Mouse (Mus musculus) intestine, postnatal 0 days (tissue): ENCODE results near the gene Maats1. TPM values are rescaled to one million over a fixed set of nuclear protein-coding genes. Genes with fewer than 3 reads are reported as not detected.

Source experiments
- ATAC-seq: fragments of 200-750 bp; cut with Nextera tagmentation; 2 replicates; pipeline ENCODE4 v1.8.0; 2017; ENCODE audit warnings: mild to moderate bottlenecking, moderate TSS enrichment, moderate library complexity
- H3K27ac ChIP-seq: fragments of 300-500 bp; sonication (generic); 2 replicates; pipeline ENCODE4 v1.5.1; 2014; ENCODE audit warnings: mild to moderate bottlenecking, low read depth, low read length, moderate library complexity
- H3K27me3 ChIP-seq: fragments of 300-500 bp; sonication (generic); replicated peaks from 2 replicates; pipeline ENCODE4 v1.6.1; 2014; ENCODE audit warnings: low read length, mixed read lengths; ENCODE audit not compliant: control insufficient read depth, insufficient read depth
- H3K36me3 ChIP-seq: fragments of 300-500 bp; sonication (generic); 2 replicates; pipeline ENCODE4 v1.6.1; 2014; ENCODE audit warnings: mild to moderate bottlenecking, moderate library complexity; ENCODE audit not compliant: control insufficient read depth, insufficient read depth
- H3K4me1 ChIP-seq: fragments of 300-500 bp; sonication (generic); replicated peaks from 2 replicates; pipeline ENCODE4 v1.6.1; 2014; ENCODE audit warnings: antibody characterized with exemption, low read length, mixed read lengths; ENCODE audit not compliant: control insufficient read depth, insufficient read depth
- H3K4me2 ChIP-seq: fragments of 300-500 bp; sonication (generic); replicated peaks from 2 replicates; pipeline ENCODE4 v1.6.1; 2014; ENCODE audit warnings: low read depth, mild to moderate bottlenecking, moderate library complexity
- H3K4me3 ChIP-seq: fragments of 300-500 bp; sonication (generic); 2 replicates; pipeline ENCODE4 v1.5.1; 2014; ENCODE audit warnings: low read depth, low read length
- H3K9ac ChIP-seq: fragments of 300-500 bp; sonication (generic); 2 replicates; pipeline ENCODE4 v1.6.1; 2014; ENCODE audit warnings: mild to moderate bottlenecking, low read depth, low read length
- H3K9me3 ChIP-seq: fragments of 300-500 bp; sonication (generic); 2 replicates; pipeline ENCODE4 v1.6.1; 2016; ENCODE audit warnings: mixed run types; ENCODE audit not compliant: control insufficient read depth
- CTCF ChIP-seq: sonication (generic); IDR thresholded peaks from 2 replicates; pipeline ENCODE4 v1.5.1; 2016; ENCODE audit warnings: low read depth, mild to moderate bottlenecking, control low read depth, antibody characterized with exemption, moderate library complexity
- WGBS: fragments of 180-500 bp; shearing (Covaris S2); extraction: QIAGEN DNeasy Blood & Tissue Kit; methylation state at CpG from one replicate; pipeline ENCODE4 v1.1.7; 2014; 5-methylcytosine and 5-hydroxymethylcytosine counted together
- polyA plus RNA-seq: library from polyadenylated mRNA; unstranded; fragments of >200 nt; fragmentation: Nextera tagmentation; extraction: Ambion mirVana; gene quantifications from 2 replicates; pipeline ENCODE4 v1.2.1, GENCODE M21; 2015

Maats1 gene
- polyA plus RNA-seq, 1 experiment from 2014 or later: 1.0 TPM

DNA sequence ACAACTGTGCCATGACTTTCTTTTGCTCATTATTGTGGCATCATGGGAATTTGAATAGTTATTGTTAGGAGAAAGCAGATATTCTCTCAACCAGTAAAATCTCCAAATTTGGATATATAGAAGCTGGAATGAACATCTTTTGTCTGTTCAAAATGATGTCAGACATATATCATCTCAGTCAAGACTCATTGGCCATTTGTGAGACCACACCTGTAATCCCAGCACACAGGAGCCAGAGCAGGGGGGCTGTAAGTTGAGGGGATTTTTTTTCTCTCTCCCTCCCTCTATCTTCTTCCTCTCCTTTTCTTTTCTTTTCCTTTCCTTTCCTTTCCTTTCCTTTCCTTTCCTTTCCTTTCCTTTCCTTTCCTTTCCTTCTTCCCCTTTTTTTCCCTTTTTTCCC lies 10.9 kb upstream of the Maats1 start:
- H3K4me3 ChIP-seq: no peak overlapping the region
- peaks cover 1% of the 10 kb centered on the region; the same call in 1 of the 2 replicates for H3K4me1 ChIP-seq
- no peak overlapping the region for H3K4me2 ChIP-seq
- H3K36me3 ChIP-seq: peaks cover 29% of the 10 kb centered on the region
- no peak overlapping the region for H3K9ac ChIP-seq
- H3K27me3 ChIP-seq: no peaks in the 10 kb centered on the region
- ATAC-seq: no peak
- H3K9me3 ChIP-seq: no peaks in the 10 kb centered on the region
- no peak overlapping the region for H3K27ac ChIP-seq
- TF ChIP-seq CTCF: no peak

DNA sequence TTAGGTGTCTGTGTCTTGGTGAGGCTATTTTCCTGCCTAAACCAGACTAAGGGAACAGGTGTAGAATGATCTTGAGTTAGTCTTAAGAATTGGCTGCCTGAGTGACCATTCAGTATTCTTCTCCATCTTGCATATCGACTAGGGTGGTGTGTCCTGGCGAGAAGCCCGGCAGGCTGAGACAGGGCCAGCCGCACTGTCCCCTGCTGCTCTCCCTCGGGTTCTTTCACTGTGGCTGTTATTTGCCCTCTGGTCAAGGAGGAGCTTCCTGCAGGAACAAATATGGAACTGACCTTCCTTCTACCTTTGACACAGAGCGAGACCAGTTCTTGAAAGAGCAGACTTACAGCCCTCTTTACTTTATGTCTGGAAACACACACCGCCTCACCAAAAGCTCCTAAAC lies 10.1 kb upstream of the Maats1 start:
- no peak for ATAC-seq
- Histone ChIP-seq H3K36me3 (peaks cover 29% of the 10 kb centered on the region), H3K4me1 (peaks cover 7% of the 10 kb centered on the region; the same call in 1 of the 2 replicates), H3K27me3 (no peaks in the 10 kb centered on the region), H3K9me3 (no peaks in the 10 kb centered on the region), H3K4me3 (no peak overlapping the region), H3K27ac (no peak overlapping the region), H3K4me2 (no peak overlapping the region), H3K9ac (no peak overlapping the region)
- WGBS: 78% methylated on average over 7 of the region's 7 CpGs
- TF ChIP-seq CTCF: no peak

- Histone ChIP-seq H3K9me3 (no peaks in the 10 kb centered on the region), H3K4me1 (peaks cover 7% of the 10 kb centered on the region; the same call in 1 of the 2 replicates), H3K4me3 (no peak overlapping the region), H3K4me2 (no peak overlapping the region), H3K36me3 (peaks cover 26% of the 10 kb centered on the region), H3K27me3 (no peaks in the 10 kb centered on the region), H3K27ac (no peak overlapping the region), H3K9ac (no peak overlapping the region)
- no peak for ATAC-seq
- 46% methylated on average over 6 of the region's 6 CpGs for WGBS
- TF ChIP-seq CTCF: no peak
Measured at GRCm38 (mm10) chr16:38350939-38351338, 9.0 kb upstream of the Maats1 start.

GRCm38 (mm10) chr16:38350361-38350855 lies 8.5 kb upstream of the Maats1 start:
- peak overlapping the region; percentile 42 for H3K27ac ChIP-seq
- H3K27me3 ChIP-seq: no peaks in the 10 kb centered on the region
- 38% methylated on average over 7 of the region's 7 CpGs for WGBS
- peak; percentile 61 for ATAC-seq
- no peak overlapping the region for H3K9ac ChIP-seq
- peaks cover 26% of the 10 kb centered on the region for H3K36me3 ChIP-seq
- no peak overlapping the region for H3K4me3 ChIP-seq
- no peaks in the 10 kb centered on the region for H3K9me3 ChIP-seq
- TF ChIP-seq CTCF: no peak
- peaks cover 7% of the 10 kb centered on the region; the same call in 1 of the 2 replicates for H3K4me1 ChIP-seq
- 0 out of 2 replicates have a peak overlapping the region, but pooled peaks have one; percentile 9 for H3K4me2 ChIP-seq

DNA sequence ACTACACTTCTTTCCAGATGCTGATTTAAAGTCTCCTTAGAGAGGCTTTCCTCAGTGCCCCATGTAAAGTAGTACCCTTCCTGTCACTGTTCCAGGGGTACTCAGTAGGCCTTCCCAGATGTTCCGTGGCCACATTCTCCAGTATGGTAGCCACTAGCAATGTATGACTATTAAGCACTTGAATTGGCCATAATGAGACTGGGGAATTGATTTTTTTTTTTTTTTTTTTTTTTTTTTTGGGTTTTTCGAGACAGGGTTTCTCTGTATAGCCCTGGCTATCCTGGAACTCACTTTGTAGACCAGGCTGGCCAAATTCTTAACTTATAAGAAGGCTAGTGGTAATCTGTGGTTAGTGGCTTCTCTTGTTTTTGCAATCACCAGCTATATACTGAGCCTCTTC lies 7.9 kb upstream of the Maats1 start:
- ATAC-seq: no peak
- 90% methylated on average over 2 of the region's 2 CpGs for WGBS

GRCm38 (mm10) chr16:38348217-38348761 lies 6.3 kb upstream of the Maats1 start:
- peaks cover 21% of the 10 kb centered on the region for H3K36me3 ChIP-seq
- 73% methylated on average over 9 of the region's 9 CpGs for WGBS
- no peaks in the 10 kb centered on the region for H3K9me3 ChIP-seq
- no peak overlapping the region for H3K27ac ChIP-seq
- no peak for TF ChIP-seq CTCF
- H3K9ac ChIP-seq: no peak overlapping the region
- no peak for ATAC-seq
- peak overlapping the region; percentile 76 for H3K4me2 ChIP-seq
- H3K27me3 ChIP-seq: no peaks in the 10 kb centered on the region
- H3K4me3 ChIP-seq: no peak overlapping the region
- peaks cover 7% of the 10 kb centered on the region; the same call in 1 of the 2 replicates for H3K4me1 ChIP-seq

More for the DNA sequence above, 7.9 kb upstream of the Maats1 start:
- Histone ChIP-seq H3K27me3 (no peaks in the 10 kb centered on the region), H3K9me3 (no peaks in the 10 kb centered on the region), H3K4me1 (peaks cover 7% of the 10 kb centered on the region; the same call in 1 of the 2 replicates), H3K9ac (no peak overlapping the region), H3K4me3 (no peak overlapping the region), H3K4me2 (0 out of 2 replicates have a peak overlapping the region, but pooled peaks have one; percentile 9), H3K36me3 (peaks cover 26% of the 10 kb centered on the region), H3K27ac (peak overlapping the region; percentile 42; the same call in 1 of the 2 replicates)
- TF ChIP-seq CTCF: no peak
